In the genomic region with DNA sequence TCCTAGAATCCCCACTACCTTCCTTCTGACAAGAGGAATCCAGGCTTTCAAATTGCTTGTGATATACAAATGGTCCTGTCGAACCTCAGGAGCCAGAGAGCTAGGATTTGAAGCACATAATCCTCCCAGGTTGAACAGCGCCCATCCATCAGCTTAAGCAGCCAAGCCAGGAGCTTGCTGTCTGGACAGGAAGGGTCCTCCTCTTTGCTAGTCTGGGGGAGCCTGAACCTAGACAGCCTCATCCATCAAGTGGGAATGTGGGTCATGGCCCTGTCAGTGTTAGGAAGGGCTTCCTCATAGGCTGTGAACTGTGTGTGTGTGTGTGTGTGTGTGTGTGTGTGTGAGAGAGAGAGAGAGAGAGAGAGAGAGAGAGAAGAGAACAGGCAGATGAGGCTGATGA, we compare ENCODE assay signal across 19 mouse cellular contexts.
"Had no signal": no experiment of that assay in that cellular context is flagged by ENCODE, and none has a peak within 500 bp of the region (broad histone marks: within the 10 kb centered on the region; RNA-seq: fewer than 3 reads in every experiment).

No protein-coding gene starts in this region.

- H3K4me3 ChIP-seq: layer of hippocampus, adult 2 months; liver, embryonic 12.5 days; liver, embryonic 15.5 days; lung, embryonic 15.5 days; megakaryocyte, embryonic 14.5 days; neural tube, embryonic 13.5 days had no signal

- H3K27ac ChIP-seq: kidney, postnatal 0 days; layer of hippocampus, adult 2 months; liver, embryonic 12.5 days; liver, embryonic 15.5 days; lung, embryonic 15.5 days; neural tube, embryonic 13.5 days; stomach, postnatal 0 days had no signal

- H3K9ac ChIP-seq: liver, embryonic 12.5 days; liver, embryonic 15.5 days; lung, embryonic 15.5 days; neural tube, embryonic 13.5 days had no signal

- H3K4me1 ChIP-seq: liver, embryonic 12.5 days; liver, embryonic 15.5 days; lung, embryonic 15.5 days; megakaryocyte, embryonic 14.5 days; neural tube, embryonic 13.5 days had no signal

- H3K27me3 ChIP-seq: liver, embryonic 12.5 days; liver, embryonic 15.5 days; lung, embryonic 15.5 days; megakaryocyte, embryonic 14.5 days; neural tube, embryonic 13.5 days had no signal

- DNase-seq: kidney, adult 2 months; kidney, postnatal 25 days; layer of hippocampus, adult 9-11 months; lung, adult 18-20 months; lung, postnatal 10 days; lung, postnatal 36 days; midbrain, embryonic 14.5 days; right cerebral cortex, postnatal 4 days; thymus, postnatal 25 days had no signal

- H3K4me2 ChIP-seq: liver, embryonic 12.5 days; liver, embryonic 15.5 days; lung, embryonic 15.5 days; midbrain, embryonic 11.5 days; neural tube, embryonic 13.5 days had no signal

- H3K9me3 ChIP-seq: liver, embryonic 12.5 days; liver, embryonic 15.5 days; lung, embryonic 15.5 days; megakaryocyte, embryonic 14.5 days; neural tube, embryonic 13.5 days had no signal

- H3K36me3 ChIP-seq: liver, embryonic 12.5 days; liver, embryonic 15.5 days; lung, embryonic 15.5 days; neural tube, embryonic 13.5 days had no signal

- ATAC-seq: intestine, postnatal 0 days; liver, embryonic 12.5 days had no signal
